Mouse (Mus musculus) activated CD4-positive, CD25-positive, alpha-beta regulatory T cell, adult 4 months (primary cell): ENCODE measurements around the gene Fam219b. TPM values are rescaled to one million over a fixed set of nuclear protein-coding genes. Genes with fewer than 3 reads are reported as not detected.

ENCODE experiments used
- ATAC-seq: one replicate; pipeline ENCODE4 v1.8.0; 2017
- polyA plus RNA-seq, 2 experiments: library from polyadenylated mRNA; unstranded; fragments of 100-300 nt; shearing (Covaris generic); gene quantifications; one replicate each; pipeline ENCODE4 v1.2.1; 2017

The Fam219b gene
- polyA plus RNA-seq, 2 experiments from 2014 or later, result 21.7 to 33.7 TPM

DNA sequence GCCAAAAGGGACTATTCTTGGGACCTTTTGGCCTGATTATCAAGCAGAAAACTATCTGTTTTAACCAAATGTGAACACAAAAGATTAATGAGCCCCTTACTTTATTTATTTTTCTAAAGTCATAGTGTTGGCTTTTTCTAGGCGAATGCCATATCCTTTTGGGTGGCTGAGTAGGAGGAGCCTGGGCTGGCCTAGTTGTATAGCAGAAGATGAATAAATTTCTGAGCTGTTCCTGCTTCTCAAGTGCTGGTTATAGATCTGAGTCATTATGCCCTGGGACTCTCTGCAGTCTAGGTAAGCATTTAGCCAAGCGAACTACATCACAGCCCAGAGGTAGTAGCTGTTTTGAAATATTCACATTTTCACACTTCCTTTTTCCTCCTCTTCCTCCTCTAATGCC, 11.8 kb upstream of the Fam219b start:
- ATAC-seq, result no peak

DNA sequence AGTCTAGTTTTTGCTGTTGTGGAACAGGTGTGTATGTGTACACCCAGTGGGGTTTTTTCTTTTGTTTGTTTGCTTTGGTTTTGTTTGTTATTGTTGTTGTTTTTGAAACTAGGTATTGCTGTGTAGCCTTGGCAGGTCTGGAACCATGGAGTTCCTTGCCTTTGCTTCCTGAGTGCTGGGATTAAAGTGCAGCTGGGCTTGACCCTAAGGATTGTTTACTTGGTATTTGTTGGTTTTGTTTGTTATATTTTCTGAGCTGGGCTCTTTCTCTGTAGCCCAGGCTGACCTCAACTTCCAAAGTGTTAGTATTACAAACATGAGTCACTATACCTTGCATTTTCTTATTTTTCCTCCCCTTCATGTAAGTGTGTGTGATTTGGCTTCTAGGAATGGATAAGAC, 10.9 kb upstream of the Fam219b start:
- ATAC-seq, result no peak

DNA sequence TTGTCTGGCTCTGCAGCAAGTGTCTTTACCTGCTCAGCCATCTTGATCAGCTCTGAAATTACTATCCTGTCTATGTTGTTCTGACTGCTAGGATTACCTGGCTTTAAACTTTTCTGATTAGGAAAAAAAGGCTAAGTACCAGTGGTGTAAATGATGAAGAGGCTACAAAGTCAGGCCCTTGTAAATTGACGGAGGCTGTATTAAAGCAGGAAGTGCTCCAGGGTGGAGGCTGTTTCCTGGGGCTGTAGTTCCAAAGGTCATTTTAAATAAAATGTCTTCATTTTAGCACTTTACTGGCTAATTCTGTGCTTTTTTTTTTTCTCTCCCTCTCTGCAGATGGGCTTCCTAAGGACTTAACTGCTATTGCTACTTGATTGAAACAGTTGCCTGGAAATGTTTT, 5.4 kb upstream of the Fam219b start:
- no peak for ATAC-seq

DNA sequence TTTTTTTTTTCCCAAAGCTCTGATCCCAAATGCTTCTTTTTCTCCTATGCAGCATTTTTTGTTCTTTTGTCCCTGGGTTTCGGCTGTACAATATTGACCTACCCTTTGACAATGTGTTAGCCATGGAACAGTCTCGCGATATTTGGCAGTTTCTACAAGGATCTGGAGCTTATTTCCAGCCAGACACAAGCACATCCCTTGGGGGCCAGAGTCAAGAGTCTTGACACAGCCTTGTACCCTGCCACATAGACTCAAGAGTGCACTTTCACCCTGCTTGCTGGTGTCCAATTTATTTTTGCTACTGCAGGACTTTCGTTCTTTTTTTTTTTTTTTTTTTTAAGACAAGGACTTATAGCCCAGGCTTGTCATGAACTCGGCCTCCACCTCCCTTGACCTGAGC, 966 bp upstream of the Fam219b start:
- no peak for ATAC-seq

DNA sequence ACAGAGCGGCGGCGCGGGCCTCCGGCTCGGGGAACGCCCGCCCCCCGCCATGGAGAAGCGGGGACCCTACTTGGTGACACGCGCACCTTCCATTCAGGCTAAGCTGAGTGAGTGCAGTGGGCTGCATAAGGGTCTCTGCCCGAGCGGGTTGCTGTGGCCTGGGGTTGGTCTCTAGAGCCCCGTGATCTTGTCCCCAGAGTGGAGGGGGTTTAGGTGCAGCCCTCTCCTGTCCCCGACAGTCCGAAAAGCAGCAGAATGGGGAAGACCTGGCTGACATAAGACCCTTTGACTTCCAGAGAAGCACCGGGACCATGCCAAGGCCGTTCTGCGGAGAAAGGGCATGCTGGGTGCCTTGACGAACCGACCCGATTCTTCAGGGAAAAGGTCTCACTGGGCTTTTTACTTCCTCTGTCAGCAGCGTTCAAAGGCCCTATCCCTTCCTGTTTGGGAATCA, 427 bp downstream of the Fam219b start:
- ATAC-seq, result no peak

DNA sequence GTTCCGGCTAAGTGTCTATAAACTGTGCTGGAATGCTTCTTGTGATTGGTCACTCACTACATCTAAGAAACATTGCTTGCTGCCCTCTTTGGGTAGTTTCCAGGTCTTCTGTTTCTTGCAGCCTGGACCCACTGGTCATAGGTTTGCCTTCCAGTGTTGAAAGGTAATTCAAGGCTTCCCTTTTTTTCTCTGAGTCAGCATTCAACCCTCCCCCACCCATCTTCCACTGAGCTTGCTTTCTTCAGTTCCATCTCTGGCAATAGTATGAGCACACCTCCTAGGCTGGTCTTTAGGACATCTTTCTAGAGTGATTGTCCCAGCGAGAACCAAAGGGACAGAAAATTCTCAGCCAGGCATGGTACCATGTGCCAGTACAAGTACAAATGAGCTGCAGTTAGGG, 2.2 kb downstream of the Fam219b start:
- no peak for ATAC-seq

DNA sequence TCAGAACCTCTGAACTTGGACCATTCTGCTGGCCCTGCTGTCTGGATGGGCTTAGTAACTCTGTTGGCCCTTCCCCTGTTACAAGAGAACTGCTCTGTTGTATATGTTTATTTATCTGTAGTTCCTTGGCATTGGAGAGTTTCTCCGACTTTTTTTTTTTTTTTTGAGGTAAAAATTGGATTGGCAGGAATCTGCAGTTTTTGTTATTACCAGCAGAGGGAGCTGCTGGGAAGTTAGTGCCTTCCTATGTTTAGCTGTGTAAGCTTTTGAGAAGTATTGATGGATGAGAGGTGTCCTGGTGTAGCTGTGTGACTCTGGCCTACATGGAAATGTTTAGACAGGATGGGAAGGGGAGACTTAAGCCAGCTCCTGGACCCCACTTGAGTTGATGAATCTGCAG, 4.0 kb downstream of the Fam219b start:
- ATAC-seq, result no peak

DNA sequence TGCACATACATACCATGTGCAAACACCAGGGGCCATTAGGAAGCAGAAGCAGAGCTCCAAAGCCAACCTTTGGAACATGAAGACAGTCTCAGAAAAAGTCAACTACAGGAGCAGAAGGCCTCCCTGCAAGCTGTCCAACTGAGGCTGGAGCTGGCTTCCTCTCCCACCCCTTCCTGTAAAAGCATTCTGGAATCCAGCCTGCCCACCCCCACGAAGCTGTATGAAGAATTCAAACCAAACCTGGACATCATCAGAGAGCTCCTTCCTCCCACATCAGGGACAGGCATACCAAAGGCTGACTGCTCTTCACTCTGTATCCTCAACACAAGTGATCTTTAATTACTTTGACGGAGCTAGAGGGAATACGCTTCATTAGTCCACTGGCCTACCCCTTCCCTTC, 6.6 kb downstream of the Fam219b start:
- no peak for ATAC-seq

DNA sequence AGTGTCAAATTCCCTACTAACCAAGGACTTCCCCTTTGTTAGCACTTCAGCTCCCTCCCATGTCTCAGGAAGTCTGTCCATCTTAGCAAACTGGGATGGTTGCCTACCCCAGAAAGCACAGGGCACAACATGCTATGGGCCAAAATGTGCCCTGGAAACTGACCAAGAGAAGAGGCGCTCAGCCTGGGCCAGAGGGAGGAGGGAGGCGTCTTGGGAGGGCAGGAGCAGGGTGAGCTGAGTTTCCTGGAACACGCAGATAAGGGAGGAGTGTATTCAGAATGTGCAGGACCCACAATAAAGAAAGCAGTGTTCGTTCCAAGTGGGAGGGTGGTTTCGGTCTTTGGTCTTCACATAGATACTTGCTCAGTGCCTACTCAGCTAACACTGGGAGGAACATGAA, 10.0 kb downstream of the Fam219b start:
- ATAC-seq, result no peak

DNA sequence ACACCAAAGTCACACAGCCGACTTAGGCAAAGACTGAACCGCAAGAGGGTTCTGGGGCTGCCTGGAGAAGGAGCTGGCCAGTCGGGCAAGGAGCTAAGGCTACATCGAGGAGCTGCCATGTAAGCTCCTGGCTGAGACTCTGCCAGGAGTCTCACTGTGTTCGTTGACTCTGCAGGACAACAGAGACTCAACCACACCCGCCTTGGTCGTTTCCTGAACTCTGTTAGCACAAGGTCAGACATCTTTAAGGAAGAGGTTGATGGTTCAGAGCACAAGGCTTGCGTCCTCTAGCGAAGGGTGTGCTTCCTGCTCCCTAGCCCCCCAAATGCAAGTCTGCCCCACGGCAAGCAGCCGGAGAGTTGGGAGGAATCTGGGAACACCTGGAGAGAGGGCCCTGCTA, 10.5 kb downstream of the Fam219b start:
- ATAC-seq, result no peak

DNA sequence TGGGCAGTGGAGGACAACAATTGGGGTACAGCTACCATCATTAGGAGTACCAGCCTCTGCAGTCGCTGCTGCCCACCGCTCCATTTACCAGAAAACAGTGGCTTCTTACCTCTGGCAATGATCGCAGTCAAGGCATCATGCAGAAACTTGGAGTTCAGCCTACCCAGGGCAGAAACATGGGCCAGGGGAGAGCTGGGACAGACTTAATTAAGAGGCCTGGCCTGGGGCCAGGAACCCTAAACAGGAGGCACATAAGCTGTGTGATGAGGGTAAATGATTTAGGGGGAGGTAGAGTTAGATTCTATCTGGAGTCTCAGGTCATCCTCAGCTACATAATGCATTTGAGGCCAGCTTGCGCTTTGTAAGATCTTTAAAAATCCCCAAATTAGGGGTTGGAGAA, 11.9 kb downstream of the Fam219b start:
- no peak for ATAC-seq

DNA sequence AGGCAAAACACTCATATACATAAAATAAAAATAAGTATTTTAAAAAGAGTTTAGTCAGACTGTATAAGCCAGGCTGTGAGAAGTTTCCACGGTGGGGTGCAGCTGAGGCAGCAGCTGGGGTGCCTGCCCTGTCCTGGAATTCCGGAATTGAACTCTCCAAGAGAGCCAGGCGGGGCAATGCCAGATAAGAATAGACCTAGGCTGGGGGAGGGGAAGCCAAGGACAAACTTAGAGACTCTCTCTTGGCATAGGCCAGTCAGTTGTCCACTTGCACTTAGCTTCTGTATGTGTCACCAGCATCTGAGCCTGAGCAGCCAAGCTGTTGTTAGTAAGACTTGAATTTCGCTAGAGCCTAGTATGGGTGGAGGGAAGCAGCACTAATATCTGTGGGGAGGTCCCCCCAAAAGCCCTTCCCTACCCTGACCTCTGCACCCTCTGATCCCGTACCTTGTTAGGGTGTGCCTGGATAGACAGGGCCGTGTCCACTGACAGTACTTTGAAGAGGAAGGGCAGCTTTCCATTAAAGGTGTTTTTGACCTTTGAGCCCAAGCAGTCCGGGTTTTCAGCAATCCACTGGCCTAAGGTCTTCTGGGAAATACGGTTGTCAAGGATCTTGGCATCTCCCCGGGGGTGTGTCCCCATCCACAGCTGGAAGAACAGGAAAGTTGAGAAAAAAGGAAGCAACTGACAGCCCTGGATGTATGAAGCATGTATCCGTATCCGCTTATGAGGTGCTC, 13.0 kb downstream of the Fam219b start:
- no peak for ATAC-seq

DNA sequence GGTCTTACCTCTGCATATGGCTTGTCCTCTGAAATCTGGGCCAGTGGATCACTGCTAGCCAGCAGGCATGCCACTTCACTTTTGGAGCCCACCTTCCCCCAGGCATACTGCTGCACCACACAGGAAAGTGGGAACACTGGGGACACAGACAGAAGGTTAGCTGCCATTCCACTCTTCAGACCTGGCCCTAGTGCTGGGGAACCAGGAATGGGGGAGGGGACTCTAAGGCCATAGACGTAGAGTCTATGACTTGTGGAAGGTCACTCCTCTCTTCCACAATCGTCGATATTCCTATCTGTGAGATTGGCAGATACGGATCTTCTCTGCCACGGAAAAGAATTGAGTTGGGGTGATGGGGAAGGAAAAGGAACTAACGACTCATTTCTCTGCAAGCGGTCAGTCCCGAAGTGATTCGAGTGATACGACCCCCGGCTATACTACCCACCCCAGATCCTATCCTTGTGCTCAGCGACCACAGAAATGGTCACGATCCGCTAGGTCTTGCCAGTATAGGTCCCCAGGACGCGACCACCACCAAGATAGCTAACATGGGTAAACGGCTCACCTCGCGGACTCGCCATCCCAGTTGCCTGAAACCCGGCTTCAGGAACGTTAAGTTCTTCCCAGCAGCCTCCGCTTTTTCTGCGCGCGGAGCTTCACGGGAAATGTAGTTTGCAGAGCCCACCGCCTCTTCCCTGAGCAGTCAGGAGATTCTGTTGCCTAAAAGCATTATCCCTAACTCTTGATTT, 15.0 kb downstream of the Fam219b start, which contains the start of gene Mpi:
Gene Mpi (minus strand): TSS at position 625 of the 749 bp plus-strand sequence.
- ATAC-seq, result no peak

DNA sequence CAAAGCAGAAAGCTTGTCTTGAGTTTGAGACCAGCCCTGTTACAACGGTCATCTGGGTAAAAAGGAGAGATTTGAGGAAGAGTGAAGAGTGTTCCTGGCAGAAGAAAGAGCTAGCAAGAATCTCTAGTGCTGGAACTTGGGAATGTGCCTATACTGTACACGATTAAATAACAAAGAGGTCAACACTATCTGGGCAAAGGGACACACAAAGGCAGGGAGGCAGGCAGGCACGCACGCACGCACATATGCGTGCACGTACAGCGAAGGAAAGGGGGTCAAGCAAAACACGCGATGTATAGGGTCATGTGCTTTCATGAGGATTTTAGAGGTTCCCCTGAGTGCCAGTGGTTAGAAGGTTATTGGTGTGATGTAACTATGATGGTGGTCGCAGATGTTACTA, 15.8 kb downstream of the Fam219b start:
- ATAC-seq, result no peak

DNA sequence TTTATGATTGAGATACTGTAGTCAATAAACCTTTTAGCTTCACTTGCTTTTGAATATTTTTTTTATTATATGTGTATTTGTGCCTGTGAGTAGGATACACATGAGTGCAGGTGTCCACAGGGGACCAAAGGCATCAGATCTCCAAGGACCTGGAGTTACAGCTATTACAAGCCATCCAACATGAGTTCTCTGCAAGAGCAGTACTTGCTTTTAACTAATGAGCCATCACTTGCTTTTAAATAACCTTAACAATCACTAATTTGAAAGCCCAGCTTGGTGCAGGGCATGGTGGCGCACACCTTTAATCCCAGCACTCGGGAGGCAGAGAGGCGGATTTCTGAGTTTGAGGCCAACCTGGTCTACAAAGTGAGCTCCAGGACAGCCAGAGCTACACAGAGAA, 17.4 kb downstream of the Fam219b start:
- no peak for ATAC-seq

DNA sequence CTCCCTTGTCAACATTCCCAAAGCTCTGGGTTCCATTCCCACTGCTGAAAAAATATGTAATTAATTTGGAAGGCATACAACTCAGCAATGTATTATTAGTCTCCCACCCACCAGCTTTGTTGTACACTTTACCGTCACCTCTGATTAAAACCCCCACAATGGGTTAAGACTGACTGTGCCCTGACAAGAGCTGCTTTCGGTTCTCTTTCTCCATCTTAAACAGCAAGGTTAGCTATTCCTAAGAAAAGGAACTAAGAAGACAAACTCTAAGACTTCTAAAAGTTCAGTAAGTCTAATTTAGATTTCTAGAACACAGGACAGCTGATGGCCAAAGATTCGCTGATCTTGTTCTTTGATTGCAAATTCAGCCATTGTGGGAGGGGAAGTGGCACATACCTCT, 19.9 kb downstream of the Fam219b start:
- ATAC-seq, result no peak

DNA sequence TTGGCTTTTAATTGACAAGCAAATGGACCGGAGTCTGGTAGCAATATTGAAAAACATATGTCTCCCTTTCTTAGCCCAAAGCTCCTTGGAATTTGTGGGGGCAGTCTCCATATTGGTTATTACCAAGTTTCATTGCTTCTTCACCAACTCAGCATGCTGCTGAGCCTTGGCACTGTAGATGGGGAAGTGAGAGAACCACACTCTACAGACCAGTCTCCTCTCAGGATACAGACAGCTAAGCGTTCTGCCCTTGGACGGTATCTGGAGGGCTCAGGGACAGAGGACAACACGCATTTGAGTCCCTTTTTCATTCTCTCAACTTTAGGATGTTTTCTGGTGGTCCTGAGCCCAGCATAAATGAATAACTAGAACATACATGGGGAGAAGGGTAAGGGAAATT, 21.3 kb downstream of the Fam219b start:
- no peak for ATAC-seq

DNA sequence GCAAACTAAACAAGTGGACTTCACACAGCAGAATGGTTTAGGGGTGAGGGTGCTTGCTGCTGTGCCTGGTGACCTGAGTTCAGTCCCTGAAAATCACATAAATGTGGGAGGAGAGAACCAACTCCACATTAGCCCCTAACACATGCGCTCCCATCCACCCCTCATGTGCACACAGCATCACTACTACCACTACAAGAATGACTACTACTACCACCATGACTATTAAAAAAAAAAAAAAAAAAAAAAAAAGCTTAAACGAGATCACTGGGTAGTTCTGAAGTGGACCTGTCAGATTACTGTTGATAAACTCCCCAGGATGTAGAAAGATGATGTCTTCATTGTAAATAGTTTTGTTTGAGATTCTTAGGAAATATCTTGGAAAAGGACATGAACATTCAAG, 22.2 kb downstream of the Fam219b start:
- ATAC-seq, result no peak

DNA sequence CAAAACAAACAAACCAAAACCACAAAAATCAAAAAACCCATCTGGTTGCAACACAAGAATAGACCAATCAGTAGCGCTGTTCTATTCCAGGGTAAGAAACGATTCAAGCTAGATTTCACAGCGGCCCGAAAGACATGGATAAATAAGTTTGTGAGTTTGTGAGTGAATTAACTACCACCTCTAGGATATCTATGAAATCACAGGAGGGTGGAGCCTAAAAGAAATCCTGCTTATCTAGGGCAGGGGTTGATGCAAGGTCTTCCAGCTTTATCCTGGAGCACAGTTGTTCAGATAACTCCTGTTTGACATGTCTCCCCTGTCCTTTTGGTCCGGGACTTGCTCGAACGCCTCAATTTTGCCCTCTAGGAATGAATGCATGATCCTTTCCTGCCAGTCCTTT, 22.9 kb downstream of the Fam219b start:
- no peak for ATAC-seq

DNA sequence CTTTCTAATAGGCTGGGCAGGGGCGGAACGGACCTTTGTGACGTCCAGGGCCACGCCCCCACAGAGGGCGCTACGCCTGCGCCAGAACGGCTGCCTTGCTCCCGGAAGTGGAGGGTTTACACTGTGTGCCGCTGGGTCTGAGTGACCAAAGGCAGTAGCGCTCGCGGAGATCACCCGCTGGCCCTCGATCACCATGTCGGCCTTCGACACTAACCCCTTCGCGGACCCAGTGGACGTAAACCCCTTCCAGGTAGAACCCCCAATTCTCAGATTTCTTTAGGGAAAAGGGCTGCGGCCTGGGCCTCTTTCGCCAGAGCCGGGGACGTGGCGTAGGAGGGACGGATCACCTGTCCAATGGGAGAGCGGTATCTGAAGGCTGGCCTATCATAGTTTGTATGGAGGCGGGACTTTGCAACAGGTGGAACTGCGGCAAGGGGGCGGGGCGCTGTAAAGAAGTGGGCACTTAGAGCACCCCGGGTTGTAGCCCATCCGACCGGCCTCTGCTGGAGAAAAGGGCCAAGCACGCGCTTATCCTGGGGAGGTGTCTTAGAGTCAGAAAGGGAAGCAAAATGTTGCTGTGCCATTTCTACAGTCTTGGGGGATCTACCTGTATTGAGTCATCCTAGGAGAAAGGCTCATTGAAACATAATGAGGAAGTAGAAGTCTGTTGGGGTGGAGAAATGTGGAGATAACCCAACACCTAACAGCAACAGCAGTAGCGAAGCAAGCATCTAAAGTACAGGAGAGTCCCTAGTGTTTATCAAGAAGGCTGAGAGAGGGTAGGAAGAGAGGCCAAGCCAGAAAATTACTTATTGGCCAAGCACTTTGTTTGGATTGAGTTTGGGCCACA, 23.8 kb downstream of the Fam219b start, which contains the start of gene Scamp2:
Gene Scamp2 (plus strand): TSS at position 83 of the 850 bp plus-strand sequence.
- ATAC-seq, result peak; percentile 94

DNA sequence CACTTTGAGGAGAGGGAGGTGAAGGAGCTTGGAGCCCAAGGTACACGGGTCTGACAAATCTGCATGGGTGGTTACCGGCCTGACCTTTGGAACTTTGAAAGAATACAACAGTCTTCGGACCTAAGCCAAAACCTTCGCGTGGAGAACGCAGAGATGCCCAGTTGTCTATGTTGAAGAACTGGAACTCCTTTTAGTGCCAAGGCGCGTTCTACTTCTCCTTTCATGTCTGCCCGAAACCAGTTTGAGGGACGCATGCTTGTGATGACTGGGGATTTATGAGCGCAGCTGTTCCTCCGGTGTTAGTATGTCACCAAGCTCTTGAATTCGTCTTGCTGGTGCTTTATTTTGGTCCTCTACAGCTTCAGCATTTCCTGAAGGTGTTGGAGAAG, 24.4 kb downstream of the Fam219b start:
- no peak for ATAC-seq

DNA sequence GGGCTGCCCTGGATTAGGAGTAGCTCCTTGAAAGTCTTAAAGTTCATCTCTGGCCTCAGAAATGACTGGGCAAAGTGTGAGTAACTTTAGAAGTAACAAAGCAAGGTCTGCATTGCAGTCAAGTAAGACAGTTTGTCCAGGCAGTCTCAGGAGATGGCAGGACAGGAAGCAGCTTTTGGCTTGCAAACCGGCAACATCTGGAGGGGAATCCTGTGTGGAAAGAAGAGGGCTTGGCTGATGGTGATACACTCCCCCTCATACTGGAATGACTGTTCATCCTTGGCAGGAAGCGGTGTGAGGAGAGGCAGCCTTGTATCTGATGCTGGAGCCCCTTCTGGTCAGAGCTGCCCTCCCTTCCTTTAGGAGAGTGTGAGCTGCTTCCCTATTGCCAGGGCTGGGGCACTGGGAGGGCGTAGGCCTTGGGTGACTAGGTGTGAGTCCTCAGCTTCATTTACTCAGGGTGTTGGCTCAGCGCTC, 25.6 kb downstream of the Fam219b start:
- ATAC-seq, result no peak

DNA sequence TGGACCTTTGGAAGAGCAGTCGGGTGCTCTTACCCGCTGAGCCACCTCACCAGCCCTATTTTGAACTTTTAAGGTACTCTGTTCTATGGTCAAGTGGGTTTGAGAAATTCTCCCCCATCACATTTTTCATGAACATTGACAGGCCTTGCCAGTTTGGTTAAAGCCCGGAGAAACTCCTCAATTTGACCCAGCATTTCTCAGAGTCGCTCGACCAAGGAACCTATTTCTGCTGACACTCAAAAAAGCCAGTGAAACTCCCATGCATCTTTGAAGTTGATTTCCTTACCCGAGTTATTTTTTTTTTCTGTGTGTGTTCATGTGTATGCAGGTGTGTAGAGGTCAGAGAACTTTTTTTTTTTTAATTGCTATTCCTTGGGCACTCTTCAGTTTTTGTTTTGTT, 27.3 kb downstream of the Fam219b start:
- no peak for ATAC-seq
